Mouse (Mus musculus): ENCODE results near the gene Mrpl33. TPM values are rescaled to one million over a fixed set of nuclear protein-coding genes. Genes with fewer than 3 reads are reported as not detected.

Mrpl33 gene
- total RNA-seq, 2 experiments from 2014 or later = 322 to 333 TPM

DNA sequence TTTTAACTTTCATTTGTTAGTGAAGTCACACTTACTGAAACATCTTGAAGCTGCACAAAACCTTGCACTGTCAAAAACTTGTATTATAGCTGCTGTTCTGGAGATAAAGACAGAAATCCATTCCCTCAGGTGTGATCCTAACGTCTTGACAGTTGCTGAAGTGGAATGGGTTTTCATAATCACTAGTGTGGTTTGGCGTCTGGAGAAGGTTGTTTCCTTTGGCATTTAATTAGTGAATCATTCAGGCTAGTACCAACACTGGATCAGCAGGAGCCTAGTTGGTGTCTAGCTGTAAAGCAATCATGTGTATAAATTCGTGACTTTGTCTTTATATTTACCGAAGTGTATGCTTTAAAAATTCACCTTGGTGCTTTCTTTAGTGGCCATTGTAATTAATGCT lies 102.2 kb downstream of the Mrpl33 start:
- DNase-seq = peak in 1 of 2 experiments; percentile 23

GRCm38 (mm10) chr5:31699397-31699796 lies 102.7 kb downstream of the Mrpl33 start:
- no peak for DNase-seq

DNA sequence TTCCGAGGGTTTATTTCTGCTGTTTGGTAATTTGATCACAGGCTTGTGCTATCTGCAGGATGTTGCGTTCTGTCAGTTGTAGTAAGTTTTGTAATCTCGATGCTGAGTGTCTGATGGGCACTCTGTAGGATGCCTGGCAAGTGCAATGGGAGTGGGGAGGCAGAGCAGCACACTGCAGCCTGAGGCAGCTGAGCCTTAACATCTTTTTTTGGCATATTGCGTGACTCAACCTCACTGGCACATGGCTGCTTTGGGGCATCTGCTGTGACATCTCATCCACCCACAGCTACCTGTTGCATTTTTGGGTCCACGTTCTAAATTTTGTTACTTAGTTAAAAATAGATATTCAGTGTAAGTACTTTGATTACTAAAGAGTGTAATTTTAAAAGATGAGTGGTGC lies 108.2 kb downstream of the Mrpl33 start:
- DNase-seq = no peak

- no peak for DNase-seq
Observed at GRCm38 (mm10) chr5:31706826-31707225, 110.1 kb downstream of the Mrpl33 start.

DNA sequence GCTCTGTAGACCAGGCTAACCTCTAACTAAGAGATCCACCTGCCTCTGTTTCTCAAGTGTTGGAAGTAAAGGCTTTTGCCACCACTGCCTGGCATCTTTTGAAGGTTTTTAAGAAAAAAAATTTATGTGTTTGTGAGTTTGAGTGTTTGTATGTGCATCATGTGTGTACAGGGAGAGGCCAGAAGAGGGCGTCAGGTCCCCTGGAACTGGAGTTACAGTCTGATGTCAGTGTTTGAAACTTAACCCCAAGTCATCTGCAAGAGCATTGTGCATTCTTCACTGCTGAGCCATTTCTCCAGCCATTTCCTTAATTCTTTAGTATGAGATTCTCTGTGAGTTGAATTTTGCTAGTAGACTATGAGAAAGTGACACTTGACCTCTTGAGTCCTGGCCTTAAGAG lies 112.7 kb downstream of the Mrpl33 start:
- DNase-seq = no peak

DNA sequence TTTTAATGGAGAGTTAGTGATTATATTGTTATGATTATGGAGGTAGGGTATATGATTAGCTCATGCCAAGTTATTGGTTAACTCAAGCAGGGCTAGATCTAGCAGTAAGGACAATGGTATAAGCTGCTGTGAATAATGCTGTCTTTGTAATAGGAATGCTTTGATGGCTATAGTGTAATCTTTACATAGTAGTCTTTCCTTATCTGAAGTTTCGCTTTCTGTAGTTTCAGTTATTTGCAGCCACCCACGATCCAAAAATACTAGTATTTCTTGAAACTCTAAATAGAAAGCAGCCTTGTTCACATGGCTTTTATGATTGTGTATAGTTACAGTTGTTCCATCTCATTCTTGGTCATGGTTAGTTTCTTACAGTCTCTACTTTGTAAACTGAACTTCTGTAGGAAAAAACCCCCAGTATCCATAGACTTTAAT lies 116.6 kb downstream of the Mrpl33 start:
- no peak for DNase-seq

DNA sequence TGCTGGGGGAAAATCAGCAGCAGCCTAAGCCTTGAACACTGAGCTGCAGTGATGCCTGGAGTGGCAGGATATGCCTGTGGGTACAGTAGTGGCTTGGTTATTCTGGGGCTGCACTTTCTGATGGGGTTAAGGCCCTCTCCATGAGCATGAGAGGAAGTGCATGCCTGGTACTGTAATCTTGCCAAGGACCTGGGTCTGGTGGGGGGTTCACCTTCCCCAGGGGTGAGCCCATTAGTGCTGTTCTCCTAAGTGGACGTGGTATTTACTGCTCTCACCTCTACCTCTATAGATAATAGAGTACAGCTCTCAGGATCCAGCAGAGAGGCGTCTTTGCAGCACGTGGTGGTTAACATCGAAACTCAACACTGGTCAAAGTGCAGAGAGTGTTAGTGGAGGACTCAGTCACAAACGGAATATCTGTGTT lies 117.1 kb downstream of the Mrpl33 start:
- no peak for DNase-seq

Small RNAs within 50 kb of the gene (microRNA-seq; reads per million reads assigned to microRNA genes)
- gene Mir3473e = 0 reads per million in 2 experiments

Other genes with a start within 250 kb of the Mrpl33 start
- gene Zfp512, start 144.5 kb upstream of the Mrpl33 start, total RNA-seq (2021) = 10 to 100 TPM; 22.9 to 23.1 TPM
- gene 4930548H24Rik, start 111.2 kb upstream of the Mrpl33 start, total RNA-seq (2021) = not detected
- gene Gpn1, start 102.2 kb upstream of the Mrpl33 start, total RNA-seq (2021) = 10 to 100 TPM; 25.4 to 26.0 TPM
- 10 to 100 TPM; 20.8 to 21.7 TPM for gene Slc4a1ap, start 69.9 kb upstream of the Mrpl33 start, total RNA-seq (2021)
- gene Supt7l, start 69.1 kb upstream of the Mrpl33 start, total RNA-seq (2021) = 10 to 100 TPM; 13.0 to 13.9 TPM
- gene Rbks, start 100.7 kb downstream of the Mrpl33 start, total RNA-seq (2021) = 1 to 10 TPM; 3.5 to 4.1 TPM
- 10 to 100 TPM; 31.5 to 37.7 TPM for gene Babam2, start 100.7 kb downstream of the Mrpl33 start, total RNA-seq (2021)

Measured in heart, adult 18-20 months (tissue).